Mouse (Mus musculus) midbrain, postnatal 0 days (tissue): ENCODE data around the gene Ino80e. TPM values are rescaled to one million over a fixed set of nuclear protein-coding genes. Genes with fewer than 3 reads are reported as not detected.

Experiments used
- ATAC-seq: fragments of 200-750 bp; cut with Nextera tagmentation; 2 replicates; pipeline ENCODE4 v1.8.0; 2017; ENCODE audit warnings: moderate number of reproducible peaks, mild to moderate bottlenecking, moderate TSS enrichment, moderate library complexity; ENCODE audit not compliant: low FRiP score
- DNase-seq: peaks from one replicate; pipeline ENCODE4 v3.0.0-alpha.2; 2015; ENCODE audit warnings: low spot score
- H3K27ac ChIP-seq: fragments of 300-500 bp; sonication (generic); 2 replicates; pipeline ENCODE4 v1.5.1; 2014; ENCODE audit warnings: low read depth, mild to moderate bottlenecking, low read length, mixed read lengths
- H3K27me3 ChIP-seq: fragments of 300-500 bp; sonication (generic); 2 replicates; pipeline ENCODE4 v1.6.1; 2014; ENCODE audit warnings: low read length, control low read depth, mixed read lengths; ENCODE audit not compliant: insufficient read depth
- H3K36me3 ChIP-seq: fragments of 300-500 bp; sonication (generic); 2 replicates; pipeline ENCODE4 v1.6.1; 2014; ENCODE audit warnings: low read length, control low read depth, mixed read lengths; ENCODE audit not compliant: insufficient read depth
- H3K4me1 ChIP-seq: fragments of 300-500 bp; sonication (generic); 2 replicates; pipeline ENCODE4 v1.6.1; 2014; ENCODE audit warnings: mild to moderate bottlenecking, control low read depth, antibody characterized with exemption, low read length, mixed read lengths; ENCODE audit not compliant: insufficient read depth
- H3K4me2 ChIP-seq: fragments of 300-500 bp; sonication (generic); 2 replicates; pipeline ENCODE4 v1.6.1; 2014; ENCODE audit warnings: low read depth, mild to moderate bottlenecking, low read length, mixed read lengths; ENCODE audit not compliant: poor library complexity, severe bottlenecking
- H3K4me3 ChIP-seq: fragments of 300-500 bp; sonication (generic); 2 replicates; pipeline ENCODE4 v1.5.1; 2014; ENCODE audit warnings: low read depth, mild to moderate bottlenecking, low read length, moderate library complexity
- H3K9ac ChIP-seq: fragments of 300-500 bp; sonication (generic); replicated peaks from 2 replicates; pipeline ENCODE4 v1.6.1; 2014; ENCODE audit warnings: mild to moderate bottlenecking, low read length, moderate library complexity, mixed read lengths; ENCODE audit not compliant: poor library complexity, severe bottlenecking
- H3K9me3 ChIP-seq: fragments of 300-500 bp; sonication (generic); 2 replicates; pipeline ENCODE4 v1.6.1; 2016; ENCODE audit warnings: low read length, control low read depth
- CTCF ChIP-seq: IDR thresholded peaks from 2 replicates; pipeline ENCODE4 v1.5.1; 2016; ENCODE audit warnings: antibody characterized with exemption, mild to moderate bottlenecking
- WGBS: fragments of 180-500 bp; shearing (Covaris S2); extraction: QIAGEN DNeasy Blood & Tissue Kit; methylation state at CpG from one replicate; pipeline ENCODE4 v1.1.7; 2014; 5-methylcytosine and 5-hydroxymethylcytosine counted together
- polyA plus RNA-seq: library from polyadenylated mRNA; unstranded; fragments of >200 nt; fragmentation: Nextera tagmentation; extraction: Ambion mirVana; gene quantifications from 2 replicates; pipeline ENCODE4 v1.2.1, GENCODE M21; 2015
- total RNA-seq: library from RNA; depleted of rRNA; stranded (reverse); fragments of >200 nt; gene quantifications from 2 replicates; pipeline ENCODE4 v1.2.3, GENCODE M21; 2014; rRNA removed

The Ino80e gene
- total and polyA plus RNA-seq, 2 experiments from 2014 or later = 55.0 to 87.8 TPM

GRCm38 (mm10) chr7:126803181-126803580, 59.0 kb downstream of the Ino80e start:
- H3K9ac ChIP-seq = no peak overlapping the region
- H3K27ac ChIP-seq = no peak overlapping the region
- H3K27me3 ChIP-seq = no peaks in the 10 kb centered on the region
- 93% methylated on average over 6 of the region's 6 CpGs for WGBS
- no peak for ATAC-seq
- no peak overlapping the region for H3K4me2 ChIP-seq
- H3K4me3 ChIP-seq = no peak overlapping the region
- H3K9me3 ChIP-seq = no peaks in the 10 kb centered on the region
- no peak for TF ChIP-seq CTCF
- H3K4me1 ChIP-seq = peaks cover 13% of the 10 kb centered on the region
- H3K36me3 ChIP-seq = peaks cover 4% of the 10 kb centered on the region; the same call in 1 of the 2 replicates
- DNase-seq = no peak

- Histone ChIP-seq H3K27me3 (no peaks in the 10 kb centered on the region), H3K9me3 (no peaks in the 10 kb centered on the region), H3K4me2 (no peak overlapping the region), H3K4me1 (peaks cover 12% of the 10 kb centered on the region), H3K9ac (no peak overlapping the region), H3K4me3 (no peak overlapping the region), H3K36me3 (peaks cover 4% of the 10 kb centered on the region; the same call in 1 of the 2 replicates), H3K27ac (no peak overlapping the region)
- WGBS = 89% methylated on average over 11 of the region's 11 CpGs
- DNase-seq (no peak), ATAC-seq (no peak)
- TF ChIP-seq CTCF = no peak
Measured at GRCm38 (mm10) chr7:126802134-126802889, 59.9 kb downstream of the Ino80e start.

DNA sequence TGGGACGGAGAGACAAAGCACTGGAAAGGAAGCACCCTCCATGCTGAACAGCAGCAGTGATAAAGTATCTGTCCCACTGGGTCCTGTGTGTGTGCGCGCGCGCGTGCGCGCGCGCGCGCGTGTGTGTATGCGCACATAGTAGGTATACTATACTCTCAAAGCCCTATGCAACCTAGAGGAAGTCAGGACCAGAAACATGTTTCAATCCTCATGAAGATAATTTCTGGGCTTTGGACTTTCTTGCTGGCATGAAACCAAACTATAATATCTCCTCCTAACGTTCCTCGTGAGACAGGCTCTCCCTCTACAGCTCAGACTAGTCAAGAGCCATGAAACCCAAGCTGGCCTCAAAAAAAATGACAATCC, 61.1 kb downstream of the Ino80e start:
- Histone ChIP-seq H3K4me1 (peaks cover 12% of the 10 kb centered on the region), H3K4me3 (no peak overlapping the region), H3K4me2 (no peak overlapping the region), H3K9ac (0 out of 2 replicates have a peak overlapping the region, but pooled peaks have one; percentile 74), H3K27me3 (no peaks in the 10 kb centered on the region), H3K27ac (no peak overlapping the region), H3K9me3 (no peaks in the 10 kb centered on the region), H3K36me3 (peaks cover 6% of the 10 kb centered on the region; the same call in 1 of the 2 replicates)
- WGBS = 97% methylated on average over 16 of the region's 16 CpGs
- TF ChIP-seq CTCF = no peak
- ATAC-seq (no peak), DNase-seq (no peak)

Other genes starting within 250 kb of the Ino80e start
Only the 30 nearest of the 31 such genes appear.
- 44.4 and 46.6 TPM in 2 replicates for gene Sgf29, start 213.1 kb downstream of the Ino80e start, total RNA-seq
- gene Sgf29, start 213.1 kb downstream of the Ino80e start, polyA plus RNA-seq = 48.0 and 56.0 TPM in 2 replicates
- 18.4 and 21.1 TPM in 2 replicates for gene Sult1a1, start 185.9 kb downstream of the Ino80e start, total RNA-seq
- 17.5 and 18.8 TPM in 2 replicates for gene Sult1a1, start 185.9 kb downstream of the Ino80e start, polyA plus RNA-seq
- gene Bola2, start 167.0 kb downstream of the Ino80e start, total RNA-seq = 50.2 and 160 TPM in 2 replicates
- gene Bola2, start 167.0 kb downstream of the Ino80e start, polyA plus RNA-seq = 143 and 146 TPM in 2 replicates
- gene Slx1b, start 166.6 kb downstream of the Ino80e start, total RNA-seq = 21.7 and 25.0 TPM in 2 replicates
- gene Slx1b, start 166.6 kb downstream of the Ino80e start, polyA plus RNA-seq = 10.9 and 11.1 TPM in 2 replicates
- 87.1 and 98.9 TPM in 2 replicates for gene Coro1a, start 154.6 kb downstream of the Ino80e start, total RNA-seq
- 93.4 and 105 TPM in 2 replicates for gene Coro1a, start 154.6 kb downstream of the Ino80e start, polyA plus RNA-seq
- 121 and 145 TPM in 2 replicates for gene Mapk3, start 102.8 kb downstream of the Ino80e start, total RNA-seq
- 120 and 125 TPM in 2 replicates for gene Mapk3, start 102.8 kb downstream of the Ino80e start, polyA plus RNA-seq
- gene Gdpd3, start 96.0 kb downstream of the Ino80e start, total RNA-seq = 0.66 TPM in 1 of 2 replicates, not detected in the other
- gene Gdpd3, start 96.0 kb downstream of the Ino80e start, polyA plus RNA-seq = 1.3 TPM in 2 replicates
- 196 and 209 TPM in 2 replicates for gene Ypel3, start 85.4 kb downstream of the Ino80e start, total RNA-seq
- 219 and 235 TPM in 2 replicates for gene Ypel3, start 85.4 kb downstream of the Ino80e start, polyA plus RNA-seq
- 0.16 and 1.1 TPM in 2 replicates for gene Tbx6, start 80.9 kb downstream of the Ino80e start, total RNA-seq
- 0.21 and 0.38 TPM in 2 replicates for gene Tbx6, start 80.9 kb downstream of the Ino80e start, polyA plus RNA-seq
- gene Ppp4c, start 69.9 kb downstream of the Ino80e start, total RNA-seq = 107 and 137 TPM in 2 replicates
- gene Ppp4c, start 69.9 kb downstream of the Ino80e start, polyA plus RNA-seq = 127 and 135 TPM in 2 replicates
- gene Fam57b, start 64.7 kb downstream of the Ino80e start, total RNA-seq = 52.5 and 60.2 TPM in 2 replicates
- gene Fam57b, start 64.7 kb downstream of the Ino80e start, polyA plus RNA-seq = 56.3 and 57.1 TPM in 2 replicates
- gene 4930451I11Rik, start 30.7 kb downstream of the Ino80e start, total RNA-seq = not detected in 2 replicates
- 1.1 TPM in 1 of 2 replicates, not detected in the other for gene 4930451I11Rik, start 30.7 kb downstream of the Ino80e start, polyA plus RNA-seq
- 53.8 and 64.1 TPM in 2 replicates for gene Doc2a, start 15.0 kb downstream of the Ino80e start, total RNA-seq
- gene Doc2a, start 15.0 kb downstream of the Ino80e start, polyA plus RNA-seq = 36.3 and 41.2 TPM in 2 replicates
- gene Hirip3, start 405 bp downstream of the Ino80e start, total RNA-seq = 6.6 and 10.0 TPM in 2 replicates
- 12.2 and 16.3 TPM in 2 replicates for gene Hirip3, start 405 bp downstream of the Ino80e start, polyA plus RNA-seq
- gene Taok2, start 22.3 kb upstream of the Ino80e start, total RNA-seq = 143 and 160 TPM in 2 replicates
- 45.3 and 47.3 TPM in 2 replicates for gene Taok2, start 22.3 kb upstream of the Ino80e start, polyA plus RNA-seq
- 22.8 and 24.7 TPM in 2 replicates for gene Tmem219, start 60.5 kb upstream of the Ino80e start, total RNA-seq
- 36.4 and 38.2 TPM in 2 replicates for gene Tmem219, start 60.5 kb upstream of the Ino80e start, polyA plus RNA-seq
- gene Kctd13, start 66.5 kb upstream of the Ino80e start, total RNA-seq = 129 and 150 TPM in 2 replicates
- gene Kctd13, start 66.5 kb upstream of the Ino80e start, polyA plus RNA-seq = 166 and 167 TPM in 2 replicates
- 32.3 and 44.5 TPM in 2 replicates for gene Asphd1, start 87.2 kb upstream of the Ino80e start, total RNA-seq
- gene Asphd1, start 87.2 kb upstream of the Ino80e start, polyA plus RNA-seq = 16.2 and 17.6 TPM in 2 replicates
- 235 and 283 TPM in 2 replicates for gene Sez6l2, start 88.2 kb upstream of the Ino80e start, total RNA-seq
- gene Sez6l2, start 88.2 kb upstream of the Ino80e start, polyA plus RNA-seq = 66.2 and 72.8 TPM in 2 replicates
- 193 and 244 TPM in 2 replicates for gene Cdipt, start 113.5 kb upstream of the Ino80e start, total RNA-seq
- 142 and 157 TPM in 2 replicates for gene Cdipt, start 113.5 kb upstream of the Ino80e start, polyA plus RNA-seq
- gene Cdiptos, start 113.7 kb upstream of the Ino80e start, total RNA-seq = not detected in 2 replicates
- gene Cdiptos, start 113.7 kb upstream of the Ino80e start, polyA plus RNA-seq = 0.72 and 0.79 TPM in 2 replicates
- gene Mvp, start 152.2 kb upstream of the Ino80e start, total RNA-seq = 4.2 and 7.2 TPM in 2 replicates
- 3.9 and 4.4 TPM in 2 replicates for gene Mvp, start 152.2 kb upstream of the Ino80e start, polyA plus RNA-seq
- 2.4 TPM in 1 of 2 replicates, not detected in the other for gene Pagr1b, start 154.1 kb upstream of the Ino80e start, total RNA-seq
- gene Pagr1b, start 154.1 kb upstream of the Ino80e start, polyA plus RNA-seq = 0.66 TPM in 1 of 2 replicates, not detected in the other
- 5.3 TPM in 1 of 2 replicates, not detected in the other for gene Pagr1a, start 155.0 kb upstream of the Ino80e start, total RNA-seq
- 33.1 and 41.1 TPM in 2 replicates for gene Pagr1a, start 155.0 kb upstream of the Ino80e start, polyA plus RNA-seq
- gene Gm42742, start 158.7 kb upstream of the Ino80e start, total RNA-seq = 52.3 and 55.5 TPM in 2 replicates
- 45.3 and 55.5 TPM in 2 replicates for gene Gm42742, start 158.7 kb upstream of the Ino80e start, polyA plus RNA-seq
- gene Prrt2, start 158.8 kb upstream of the Ino80e start, total RNA-seq = 102 and 155 TPM in 2 replicates
- 109 and 124 TPM in 2 replicates for gene Prrt2, start 158.8 kb upstream of the Ino80e start, polyA plus RNA-seq
- gene Maz, start 164.7 kb upstream of the Ino80e start, total RNA-seq = 223 and 245 TPM in 2 replicates
- gene Maz, start 164.7 kb upstream of the Ino80e start, polyA plus RNA-seq = 68.3 and 68.6 TPM in 2 replicates
- gene Kif22, start 180.1 kb upstream of the Ino80e start, total RNA-seq = 2.9 and 4.2 TPM in 2 replicates
- 11.3 and 11.5 TPM in 2 replicates for gene Kif22, start 180.1 kb upstream of the Ino80e start, polyA plus RNA-seq
- gene Zg16, start 225.0 kb upstream of the Ino80e start, total RNA-seq = 0.49 TPM in 1 of 2 replicates, not detected in the other
- not detected in 2 replicates for gene Zg16, start 225.0 kb upstream of the Ino80e start, polyA plus RNA-seq
- gene AI467606, start 229.0 kb upstream of the Ino80e start, total RNA-seq = 2.3 and 5.9 TPM in 2 replicates
- 1.4 and 1.9 TPM in 2 replicates for gene AI467606, start 229.0 kb upstream of the Ino80e start, polyA plus RNA-seq